Mouse (Mus musculus) cortical plate, adult 2 months (tissue): ENCODE results near the gene Zwilch. TPM values are rescaled to one million over a fixed set of nuclear protein-coding genes. Genes with fewer than 3 reads are reported as not detected.
A peak's percentile ranks its signal among the peaks of the same experiment; 100 is the strongest.
"Not testable (repeated sequence)": the region's sequence is repeated elsewhere in the genome, so short reads cannot be mapped to it uniquely, and the experiment has no call there.

Experiments used
- H3K27ac ChIP-seq: fragments of 200-500 bp; 2 replicates; pipeline ENCODE4 v1.5.1; 2012; ENCODE audit warnings: low read length, control low read depth, inconsistent platforms; ENCODE audit not compliant: insufficient read depth
- H3K4me1 ChIP-seq: fragments of 200-500 bp; 2 replicates; pipeline ENCODE4 v1.6.1; 2011; ENCODE audit warnings: low read length; ENCODE audit not compliant: control insufficient read depth, insufficient read depth
- H3K4me3 ChIP-seq: fragments of 200-500 bp; 2 replicates; pipeline ENCODE4 v1.5.1; 2011; ENCODE audit warnings: mild to moderate bottlenecking, low read length, control low read depth; ENCODE audit not compliant: insufficient read depth
- CTCF ChIP-seq: fragments of 200-500 bp; IDR thresholded peaks from 2 replicates; pipeline ENCODE4 v1.5.1; 2011; ENCODE audit warnings: mild to moderate bottlenecking, control low read depth, low read length; ENCODE audit not compliant: insufficient read depth; ENCODE audit errors: extremely low read depth
- POLR2A ChIP-seq: fragments of 200-500 bp; IDR thresholded peaks from 2 replicates; pipeline ENCODE4 v1.6.1; 2011; ENCODE audit warnings: mild to moderate bottlenecking, low read length, control low read depth; ENCODE audit not compliant: insufficient read depth; ENCODE audit errors: extremely low read depth
- polyA plus RNA-seq: library from polyadenylated mRNA; depleted of rRNA; stranded (reverse); fragments of >200 nt; gene quantifications from 2 replicates; pipeline ENCODE4 v1.2.3, GENCODE M21; 2012

Gene Zwilch
- polyA plus RNA-seq, 1 experiment: 5.4 TPM

DNA sequence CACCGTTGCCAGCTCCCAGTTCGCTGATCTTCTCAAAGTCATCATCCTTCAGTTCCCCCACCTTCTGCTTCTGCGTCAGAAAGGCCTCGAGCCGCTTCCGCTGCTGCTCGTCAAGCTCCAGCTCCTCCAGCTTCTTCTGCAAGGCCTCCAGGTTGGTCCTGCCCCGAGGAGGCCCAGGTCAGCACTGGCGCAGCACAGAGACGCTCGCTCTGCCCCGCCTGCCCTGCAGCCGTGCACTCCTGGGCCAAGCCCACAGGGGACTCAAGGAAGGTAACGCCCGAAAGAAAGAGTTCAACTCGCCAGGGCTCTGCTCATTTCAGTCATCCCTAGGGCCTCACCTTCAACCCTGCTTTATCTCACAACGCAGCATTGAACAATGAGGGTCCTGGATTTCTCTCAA is 41.5 kb upstream of the Zwilch start:
- no peak overlapping the region for H3K27ac ChIP-seq
- TF ChIP-seq CTCF (no peak), POLR2A (no peak)
- H3K4me3 ChIP-seq: no peak overlapping the region
- peaks cover 4% of the 10 kb centered on the region; the same call in 1 of the 2 replicates for H3K4me1 ChIP-seq

DNA sequence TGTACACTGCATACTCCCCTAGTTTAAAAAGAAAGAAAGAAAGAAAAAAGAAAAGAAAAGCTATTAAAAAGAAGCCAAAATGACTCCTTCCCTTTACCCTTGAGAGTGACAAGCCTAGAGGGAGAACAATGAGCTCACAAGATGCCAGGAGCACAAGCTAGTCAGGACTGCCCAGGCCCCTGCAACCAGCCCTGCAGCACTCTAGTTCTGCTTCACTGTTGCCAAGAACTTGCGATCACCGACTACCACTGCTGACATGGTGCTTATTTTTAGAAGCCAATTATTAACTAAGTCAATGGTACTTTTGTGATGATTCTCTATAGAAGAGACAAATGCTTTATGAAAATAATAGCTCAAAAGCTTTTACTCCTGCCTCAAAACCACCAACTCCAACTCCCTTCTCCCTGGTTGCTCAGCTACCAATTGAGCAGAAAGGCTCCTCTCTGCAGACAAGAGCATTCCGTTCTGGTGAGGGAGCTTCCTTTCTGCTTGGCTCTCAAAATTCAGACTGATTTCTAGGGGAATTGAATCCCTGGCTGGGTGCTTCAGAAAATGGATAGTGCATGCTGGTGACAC is 34.7 kb upstream of the Zwilch start:
- TF ChIP-seq CTCF (no peak), POLR2A (0 out of 2 replicates have a peak, but pooled peaks have one; percentile 15)
- Histone ChIP-seq H3K4me1 (peaks cover 1% of the 10 kb centered on the region; the same call in 1 of the 2 replicates), H3K4me3 (no peak overlapping the region), H3K27ac (peak overlapping the region; percentile 76)

DNA sequence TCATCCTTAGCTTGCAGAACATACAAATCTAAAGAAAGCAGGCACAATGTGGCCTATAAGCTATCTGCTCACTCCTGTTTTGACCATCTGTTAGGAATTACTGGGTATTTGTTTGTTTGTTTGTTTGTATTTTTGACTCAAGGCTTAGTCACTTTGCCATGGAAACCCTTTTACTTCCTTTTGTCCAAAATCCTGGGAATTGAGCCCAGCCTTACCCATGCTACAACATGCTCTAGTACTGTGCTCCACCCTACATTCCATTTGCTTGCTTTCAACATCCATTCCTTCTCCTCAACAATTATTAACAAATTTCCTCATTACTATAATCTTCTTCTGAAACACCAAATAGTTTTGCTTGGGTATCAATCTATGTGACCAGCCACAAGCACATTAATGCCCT is 30.0 kb upstream of the Zwilch start:
- no peak overlapping the region for H3K27ac ChIP-seq
- TF ChIP-seq CTCF: no peak
- TF ChIP-seq POLR2A: no peak
- no peaks in the 10 kb centered on the region; the same call in 1 of the 2 replicates for H3K4me1 ChIP-seq
- H3K4me3 ChIP-seq: no peak overlapping the region

DNA sequence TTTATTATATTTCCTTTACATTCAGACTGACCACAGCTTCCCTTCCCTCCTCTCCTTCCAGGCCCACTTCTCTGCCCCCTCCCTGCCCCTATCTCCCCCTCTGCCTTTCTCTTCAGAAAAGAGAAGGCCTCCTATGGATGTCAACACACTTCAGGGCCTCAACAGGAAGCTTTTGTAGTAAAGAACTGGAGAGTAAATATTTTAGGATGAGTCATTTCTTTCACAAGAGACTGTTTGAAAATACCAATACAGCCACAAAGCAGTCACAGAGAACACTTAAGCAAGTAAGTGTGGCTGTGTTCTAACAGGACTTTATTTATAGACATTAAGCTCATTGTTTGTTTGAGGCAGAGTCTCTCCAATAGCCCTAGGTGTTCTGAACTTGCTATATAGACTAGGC is 29.4 kb upstream of the Zwilch start:
- Histone ChIP-seq H3K4me1 (no peaks in the 10 kb centered on the region; the same call in 1 of the 2 replicates), H3K27ac (no peak overlapping the region), H3K4me3 (no peak overlapping the region)
- TF ChIP-seq CTCF (no peak), POLR2A (no peak)

DNA sequence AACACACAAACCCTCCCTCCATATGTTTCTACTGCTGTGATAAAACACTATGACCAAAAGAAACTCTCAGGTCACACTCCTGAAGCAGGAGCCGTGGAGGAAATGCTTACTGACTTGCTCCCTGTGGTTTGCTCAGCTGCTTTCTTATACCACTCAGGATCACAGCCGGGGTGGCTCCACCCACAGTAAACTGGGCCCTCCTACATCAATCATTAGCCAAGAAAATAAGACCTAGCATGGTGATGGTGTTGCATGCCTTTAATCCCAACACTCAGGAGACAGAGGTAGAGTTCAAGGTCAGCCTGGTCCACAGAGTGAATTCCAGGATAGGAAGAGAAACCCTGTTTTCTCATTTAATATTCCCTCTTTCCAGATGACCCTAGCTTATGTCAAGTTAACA is 27.0 kb upstream of the Zwilch start:
- Histone ChIP-seq H3K4me3 (no peak overlapping the region), H3K27ac (no peak overlapping the region), H3K4me1 (peaks cover 9% of the 10 kb centered on the region)
- TF ChIP-seq POLR2A (no peak), CTCF (no peak)

DNA sequence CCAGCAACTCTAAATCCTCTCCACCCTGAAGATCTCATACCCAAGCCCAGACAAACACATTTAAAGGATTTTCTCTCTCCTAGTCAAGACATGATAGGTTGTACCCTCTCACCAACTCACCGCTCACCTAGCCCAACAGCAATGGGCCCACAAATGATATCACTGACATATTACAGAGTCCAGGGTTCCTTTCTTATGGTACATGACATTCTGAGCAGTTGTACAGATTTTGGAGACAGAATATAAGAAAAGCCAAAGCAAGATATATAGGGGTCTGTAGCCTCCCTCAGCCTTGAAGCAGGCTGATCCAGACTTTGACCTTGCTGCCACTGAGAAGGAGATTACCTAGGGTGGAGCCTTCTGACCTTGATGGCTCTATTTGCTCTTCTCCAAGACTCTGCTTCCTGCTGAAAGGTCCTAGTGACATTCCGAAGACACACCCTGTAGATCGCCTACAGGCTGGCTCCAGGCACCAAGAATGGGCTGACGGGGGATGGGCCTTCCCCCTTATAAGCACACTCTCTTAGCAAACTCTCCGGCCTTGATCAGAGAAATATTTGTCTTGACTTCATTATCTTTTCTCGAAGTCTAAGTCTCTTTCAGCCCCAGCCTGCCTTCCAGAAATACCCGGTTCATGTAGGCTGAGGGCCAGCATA is 26.0 kb upstream of the Zwilch start:
- H3K4me3 ChIP-seq, H3K27ac ChIP-seq, H3K4me1 ChIP-seq: not testable (repeated sequence)

DNA sequence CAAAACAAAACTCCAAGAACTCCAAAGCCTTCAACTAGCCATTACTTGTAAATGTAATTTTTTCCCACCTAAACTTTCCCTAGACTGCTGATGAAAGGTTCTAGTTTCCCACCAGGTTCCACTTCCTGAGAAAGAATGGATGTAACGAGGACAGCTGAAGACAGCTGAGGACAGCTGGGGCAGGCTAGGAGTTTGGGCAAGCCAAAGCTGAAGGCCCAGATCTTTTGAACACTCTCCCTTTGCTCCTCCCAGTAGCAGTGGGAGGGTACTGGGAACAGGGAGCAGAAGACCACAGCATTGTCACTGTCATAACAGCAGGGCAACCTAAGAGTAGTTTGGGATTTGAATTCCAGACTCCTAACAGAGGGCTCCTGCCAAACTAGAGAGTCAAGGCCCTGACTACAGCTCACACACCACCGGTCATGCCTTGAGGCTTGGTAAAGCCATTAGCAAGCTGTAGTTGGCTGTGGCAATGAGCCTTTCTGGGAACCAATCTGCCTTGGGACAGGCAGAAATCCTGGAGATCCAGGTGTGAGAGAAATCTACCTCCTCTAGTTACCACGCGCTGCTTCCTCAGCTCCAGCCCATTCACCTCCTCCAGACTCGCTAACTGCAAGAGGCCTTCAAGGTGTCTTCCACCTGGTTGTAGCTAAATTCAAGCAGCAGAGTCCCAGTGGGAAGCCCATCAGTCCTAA is 25.3 kb upstream of the Zwilch start:
- no peak overlapping the region for H3K27ac ChIP-seq
- H3K4me1 ChIP-seq: peaks cover 9% of the 10 kb centered on the region
- no peak for TF ChIP-seq CTCF
- no peak for TF ChIP-seq POLR2A
- no peak overlapping the region for H3K4me3 ChIP-seq

DNA sequence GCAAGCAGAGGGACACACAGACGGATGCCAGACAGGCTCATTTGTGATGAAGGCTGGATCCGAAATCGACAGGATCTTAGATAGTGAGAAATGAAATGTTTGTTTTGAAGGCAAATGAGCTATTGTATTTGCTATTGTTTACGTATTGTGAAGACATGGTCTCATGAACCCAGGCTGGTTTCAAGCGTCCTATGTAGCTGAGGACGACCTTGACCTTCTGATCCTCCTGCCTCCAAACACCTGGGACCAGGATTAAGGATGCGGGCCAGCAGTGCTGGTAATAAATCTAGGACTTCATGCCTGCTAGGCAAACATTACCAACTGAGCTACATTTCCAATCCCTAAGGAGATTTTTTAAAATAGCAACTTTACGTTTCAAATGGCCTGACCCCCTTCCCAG is 24.6 kb upstream of the Zwilch start:
- H3K4me1 ChIP-seq: peaks cover 9% of the 10 kb centered on the region
- no peak for TF ChIP-seq CTCF
- TF ChIP-seq POLR2A: no peak

DNA sequence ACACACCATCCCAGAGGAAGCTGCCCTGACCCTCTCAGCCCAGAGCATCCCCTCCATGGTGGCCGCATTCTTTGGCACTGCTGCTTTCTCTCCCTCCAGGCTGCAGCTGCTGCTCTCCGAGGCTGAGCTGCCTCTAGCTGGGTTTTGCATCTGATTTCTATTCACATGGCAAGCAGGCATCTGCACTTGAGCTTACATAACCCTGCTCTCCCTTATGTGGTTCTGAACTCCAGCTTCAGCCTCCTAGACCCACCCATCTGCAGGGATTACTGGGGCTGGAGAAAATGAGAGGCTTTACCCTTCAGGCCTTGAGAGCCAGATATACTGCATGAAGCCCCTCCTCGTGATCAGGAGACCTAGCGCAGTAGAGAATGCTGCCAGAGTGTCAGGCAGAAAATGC is 22.6 kb upstream of the Zwilch start:
- peaks cover 9% of the 10 kb centered on the region for H3K4me1 ChIP-seq
- TF ChIP-seq CTCF (no peak), POLR2A (peak; percentile 73; the same call in 1 of the 2 replicates)
- H3K4me3 ChIP-seq: no peak overlapping the region
- H3K27ac ChIP-seq: peak overlapping the region; percentile 20; the same call in 1 of the 2 replicates

More for the DNA sequence above, 24.6 kb upstream of the Zwilch start:
- H3K4me3 ChIP-seq: no peak overlapping the region
- H3K27ac ChIP-seq: no peak overlapping the region

DNA sequence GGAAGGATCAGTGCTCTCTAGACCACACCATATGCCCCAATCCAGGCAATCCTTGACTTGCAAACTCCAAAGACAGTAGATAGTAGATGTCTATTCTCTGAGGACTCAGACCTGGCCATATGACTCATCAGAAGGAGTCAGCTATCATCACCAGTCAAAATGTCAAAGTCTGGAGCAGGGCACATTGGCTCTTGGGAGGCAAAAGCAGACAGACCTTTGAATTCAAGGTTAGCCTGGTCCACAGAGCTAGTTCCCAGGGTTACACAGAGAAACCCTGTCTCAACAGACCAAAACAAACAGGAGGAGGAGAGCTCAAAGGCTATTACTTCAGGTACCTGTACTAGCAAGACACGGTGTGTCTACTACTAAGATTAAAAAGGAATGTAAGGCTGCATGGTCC is 21.0 kb upstream of the Zwilch start:
- H3K4me1 ChIP-seq: peaks cover 9% of the 10 kb centered on the region
- TF ChIP-seq POLR2A (no peak), CTCF (no peak)
- no peak overlapping the region for H3K27ac ChIP-seq
- H3K4me3 ChIP-seq: no peak overlapping the region
